Mouse (Mus musculus): ENCODE data around the gene Hjurp.

The Hjurp gene

GRCm38 (mm10) chr1:88280006-88280690, 2.7 kb upstream of the Hjurp start:
- DNase-seq (ENCODE audit: extremely low spot score), result no peak

GRCm38 (mm10) chr1:88279111-88280005, 1.9 kb upstream of the Hjurp start:
- no peak for DNase-seq (ENCODE audit: extremely low spot score)

- no peak for DNase-seq (ENCODE audit: extremely low spot score)
Observed at GRCm38 (mm10) chr1:88277818-88278511, 532 bp upstream of the Hjurp start.

- no peak for DNase-seq (ENCODE audit: extremely low spot score)
Observed at GRCm38 (mm10) chr1:88276524-88277097, 822 bp downstream of the Hjurp start.

GRCm38 (mm10) chr1:88275698-88276523, 1.5 kb downstream of the Hjurp start:
- no peak for DNase-seq (ENCODE audit: extremely low spot score)

- no peak for DNase-seq (ENCODE audit: extremely low spot score)
Observed at GRCm38 (mm10) chr1:88275078-88275680, 2.3 kb downstream of the Hjurp start.

GRCm38 (mm10) chr1:88274371-88275077, 2.9 kb downstream of the Hjurp start:
- DNase-seq (ENCODE audit: extremely low spot score), result no peak

GRCm38 (mm10) chr1:88273832-88274231, 3.6 kb downstream of the Hjurp start:
- DNase-seq (ENCODE audit: extremely low spot score), result no peak

- DNase-seq (ENCODE audit: extremely low spot score), result no peak
Observed at GRCm38 (mm10) chr1:88273326-88273725, 4.1 kb downstream of the Hjurp start.

GRCm38 (mm10) chr1:88272851-88273250, 4.6 kb downstream of the Hjurp start:
- no peak for DNase-seq (ENCODE audit: extremely low spot score)

- no peak for DNase-seq (ENCODE audit: extremely low spot score)
Observed at GRCm38 (mm10) chr1:88269539-88270309, 7.7 kb downstream of the Hjurp start.

GRCm38 (mm10) chr1:88268070-88268469, 9.4 kb downstream of the Hjurp start:
- no peak for DNase-seq (ENCODE audit: extremely low spot score)

GRCm38 (mm10) chr1:88267489-88267888, 9.9 kb downstream of the Hjurp start:
- no peak for DNase-seq (ENCODE audit: extremely low spot score)

- DNase-seq (ENCODE audit: extremely low spot score), result no peak
Observed at GRCm38 (mm10) chr1:88266123-88266522, 11.3 kb downstream of the Hjurp start.

GRCm38 (mm10) chr1:88264869-88265240, 12.6 kb downstream of the Hjurp start:
- DNase-seq (ENCODE audit: extremely low spot score), result no peak

GRCm38 (mm10) chr1:88264237-88264868, 13.1 kb downstream of the Hjurp start:
- no peak for DNase-seq (ENCODE audit: extremely low spot score)

- DNase-seq (ENCODE audit: extremely low spot score), result no peak
Observed at GRCm38 (mm10) chr1:88263778-88264177, 13.7 kb downstream of the Hjurp start.

GRCm38 (mm10) chr1:88262961-88263360, 14.5 kb downstream of the Hjurp start:
- DNase-seq (ENCODE audit: extremely low spot score), result no peak

GRCm38 (mm10) chr1:88262255-88262654, 15.2 kb downstream of the Hjurp start:
- no peak for DNase-seq (ENCODE audit: extremely low spot score)
